Mouse (Mus musculus) lung, postnatal 4 days (tissue): ENCODE measurements around the gene Ankfn1.

ENCODE experiments used
- DNase-seq, 2 experiments: peaks; one replicate each; pipeline ENCODE4 v3.0.0; 2021

The Ankfn1 gene

GRCm38 (mm10) chr11:89459437-89459836, 318.0 kb downstream of the Ankfn1 start:
- DNase-seq: peak; percentile 10 to 33

GRCm38 (mm10) chr11:89455647-89456231, 321.7 kb downstream of the Ankfn1 start:
- DNase-seq: no peak

- no peak for DNase-seq
These were observed 322.8 kb downstream of the Ankfn1 start for GRCm38 (mm10) chr11:89454702-89455101.

- DNase-seq: no peak
These were observed 324.6 kb downstream of the Ankfn1 start for GRCm38 (mm10) chr11:89452862-89453261.

- no peak for DNase-seq
These were observed 327.0 kb downstream of the Ankfn1 start for GRCm38 (mm10) chr11:89450406-89450805.

GRCm38 (mm10) chr11:89448986-89449385, 328.5 kb downstream of the Ankfn1 start:
- no peak for DNase-seq

GRCm38 (mm10) chr11:89447477-89447876, 330.0 kb downstream of the Ankfn1 start:
- no peak for DNase-seq

- no peak for DNase-seq
These were observed 336.9 kb downstream of the Ankfn1 start for GRCm38 (mm10) chr11:89440566-89440965.

GRCm38 (mm10) chr11:89424358-89424757, 353.1 kb downstream of the Ankfn1 start:
- peak in 1 of 2 experiments; percentile 20 for DNase-seq

GRCm38 (mm10) chr11:89422637-89423036, 354.8 kb downstream of the Ankfn1 start:
- DNase-seq: no peak

- no peak for DNase-seq
These were observed 356.6 kb downstream of the Ankfn1 start for GRCm38 (mm10) chr11:89420767-89421438.

GRCm38 (mm10) chr11:89419863-89420262, 357.6 kb downstream of the Ankfn1 start:
- DNase-seq: no peak

GRCm38 (mm10) chr11:89418644-89419043, 358.8 kb downstream of the Ankfn1 start:
- no peak for DNase-seq

- no peak for DNase-seq
These were observed 360.7 kb downstream of the Ankfn1 start for GRCm38 (mm10) chr11:89416769-89417168.

GRCm38 (mm10) chr11:89408774-89409173, 368.7 kb downstream of the Ankfn1 start:
- no peak for DNase-seq

- DNase-seq: no peak
These were observed 373.0 kb downstream of the Ankfn1 start for GRCm38 (mm10) chr11:89404489-89404888.

- no peak for DNase-seq
These were observed 374.0 kb downstream of the Ankfn1 start for GRCm38 (mm10) chr11:89403436-89403835.

GRCm38 (mm10) chr11:89388851-89389250, 388.6 kb downstream of the Ankfn1 start:
- no peak for DNase-seq

GRCm38 (mm10) chr11:89382634-89383009, 394.8 kb downstream of the Ankfn1 start:
- no peak for DNase-seq

GRCm38 (mm10) chr11:89381782-89382633, 395.4 kb downstream of the Ankfn1 start:
- DNase-seq: no peak

- no peak for DNase-seq
These were observed 406.5 kb downstream of the Ankfn1 start for GRCm38 (mm10) chr11:89370941-89371340.

- DNase-seq: no peak
These were observed 407.1 kb downstream of the Ankfn1 start for GRCm38 (mm10) chr11:89370373-89370772.

GRCm38 (mm10) chr11:89363981-89364380, 413.5 kb downstream of the Ankfn1 start:
- no peak for DNase-seq

GRCm38 (mm10) chr11:89360895-89361294, 416.6 kb downstream of the Ankfn1 start:
- DNase-seq: no peak
